ENCODE assay signal across 18 mouse cellular contexts in the genomic region with DNA sequence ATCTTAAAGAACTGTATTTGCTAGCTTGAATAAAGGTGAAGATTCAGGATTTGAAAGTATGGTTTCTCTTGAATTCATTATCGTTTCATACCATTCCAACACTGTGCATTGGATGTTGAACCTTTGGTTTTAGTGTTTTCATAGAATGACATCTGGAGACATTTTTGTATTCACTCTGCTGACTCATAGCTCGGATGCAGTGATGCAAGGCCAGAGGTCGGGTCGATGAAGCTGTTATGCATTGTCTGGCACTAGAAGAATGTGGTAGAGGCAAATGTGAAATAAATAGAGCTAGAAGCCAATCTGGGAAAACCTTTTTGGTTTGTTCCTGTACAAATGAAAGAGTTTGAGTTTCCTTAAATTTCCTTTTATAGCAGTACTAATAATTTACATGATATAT. TPM values are rescaled to one million over a fixed set of nuclear protein-coding genes. Genes with fewer than 3 reads are reported as not detected.
DNase-seq lines count a peak whose midpoint lies in the region; ATAC-seq lines count a peak whose summit lies in the region.
"Had no signal": no experiment of that assay in that cellular context is flagged by ENCODE, and none has a peak within 500 bp of the region (broad histone marks: within the 10 kb centered on the region; RNA-seq: fewer than 3 reads in every experiment).

No protein-coding gene starts in this region.

- H3K9me3 ChIP-seq in kidney, embryonic 14.5 days (ENCODE audit: control insufficient read depth, low read length) = no peaks in the 10 kb centered on the region
- H3K9me3 ChIP-seq: embryonic facial prominence, embryonic 15.5 days; heart, embryonic 13.5 days had no signal

- no peak for ATAC-seq in kidney, embryonic 14.5 days (ENCODE audit: low FRiP score, low TSS enrichment)
- ATAC-seq in megakaryocyte, adult 5-6 weeks (ENCODE audit: poor library complexity, severe bottlenecking) = peak; percentile 51; the same call in 1 of the 2 replicates

- no peak overlapping the region for H3K27ac ChIP-seq in kidney, embryonic 14.5 days (ENCODE audit: low read depth, low read length)
- H3K27ac ChIP-seq: embryonic facial prominence, embryonic 15.5 days; heart, embryonic 13.5 days; hindbrain, embryonic 14.5 days; liver, embryonic 14.5 days; macrophage; midbrain, embryonic 12.5 days; neural tube, embryonic 13.5 days had no signal

- no peak overlapping the region for H3K9ac ChIP-seq in kidney, embryonic 14.5 days (ENCODE audit: low read depth, low read length)
- H3K9ac ChIP-seq: embryonic facial prominence, embryonic 15.5 days; heart, embryonic 13.5 days; hindbrain, embryonic 14.5 days; liver, embryonic 14.5 days; midbrain, embryonic 12.5 days; neural tube, embryonic 13.5 days had no signal

- no peaks in the 10 kb centered on the region for H3K4me1 ChIP-seq in kidney, embryonic 14.5 days (ENCODE audit: control insufficient read depth, insufficient read depth, low read length)
- H3K4me1 ChIP-seq: embryonic facial prominence, embryonic 15.5 days; heart, embryonic 13.5 days; midbrain, embryonic 12.5 days had no signal

- H3K27me3 ChIP-seq in kidney, embryonic 14.5 days (ENCODE audit: control insufficient read depth, insufficient read depth, low read length) = no peaks in the 10 kb centered on the region
- H3K27me3 ChIP-seq: embryonic facial prominence, embryonic 15.5 days; heart, embryonic 13.5 days; midbrain, embryonic 12.5 days; neural tube, embryonic 13.5 days had no signal

- WGBS in kidney, embryonic 14.5 days = 55% methylated on average over 4 of the region's 4 CpGs

- peak; percentile 19 for DNase-seq in kidney, adult 11 months
- peak; percentile 84 for DNase-seq in 3T3-L1 (ENCODE audit: low read depth, low spot score)
- peak; percentile 81 for DNase-seq in Muller cell, postnatal 12 days (ENCODE audit: inconsistent ontology term)
- DNase-seq in right cerebral cortex, postnatal 14 days = no peak
- no peak for DNase-seq in layer of hippocampus, adult 18-20 months (ENCODE audit: low spot score in 2 of 2)
- DNase-seq: cerebellum, adult 2 months; heart, adult 11 months; right cerebral cortex, postnatal 25 days; thymus, postnatal 4 days had no signal

- no peak overlapping the region for H3K4me2 ChIP-seq in kidney, embryonic 14.5 days (replicated peaks; ENCODE audit: low read depth, low read length)
- H3K4me2 ChIP-seq: embryonic facial prominence, embryonic 15.5 days; heart, embryonic 13.5 days; hindbrain, embryonic 14.5 days; midbrain, embryonic 12.5 days; neural tube, embryonic 13.5 days had no signal

- H3K4me3 ChIP-seq in kidney, embryonic 14.5 days (ENCODE audit: low read length) = no peak overlapping the region
- H3K4me3 ChIP-seq: embryonic facial prominence, embryonic 15.5 days; heart, embryonic 13.5 days; midbrain, embryonic 12.5 days; neural tube, embryonic 13.5 days had no signal

- no peaks in the 10 kb centered on the region for H3K36me3 ChIP-seq in kidney, embryonic 14.5 days (ENCODE audit: control insufficient read depth, insufficient read depth, low read length)
- H3K36me3 ChIP-seq: embryonic facial prominence, embryonic 15.5 days; heart, embryonic 13.5 days; midbrain, embryonic 12.5 days; neural tube, embryonic 13.5 days had no signal

RNA-seq across cellular contexts. Expression of gene Pde3b, which starts 16.9 kb away (rescaled TPM):
- 7.6 and 10.4 TPM in 2 replicates for polyA plus RNA-seq in kidney, embryonic 14.5 days (2014; fragmentation: Nextera tagmentation; extraction: Ambion mirVana)
- total RNA-seq in megakaryocyte, adult 5-6 weeks (2015) = 10.4 and 11.9 TPM in 2 replicates
- 14.1 and 25.3 TPM in 2 replicates for total RNA-seq in megakaryocyte, adult 5-6 weeks (2017)
- 10 to 100 TPM in 1 of 2 experiments, 1 to 10 TPM in 1; 9.4 to 10.3 TPM for total RNA-seq in layer of hippocampus, adult 18-20 months (2021)

Comparison
In these comparisons a context has a peak if more than half of its experiments do, and no peak if none do; other contexts are left out.
1. DNase-seq: peak in kidney, adult 11 months (single experiment), 3T3-L1 (single experiment) and Muller cell, postnatal 12 days (single experiment); none in right cerebral cortex, postnatal 14 days (single experiment) and layer of hippocampus, adult 18-20 months (0 of 2).